Mouse (Mus musculus) lung, postnatal 0 days (tissue): Measurements from ENCODE around the gene Sart1.

ENCODE experiments used
- CTCF ChIP-seq: IDR thresholded peaks from 2 replicates; pipeline ENCODE4 v1.5.1; 2016; ENCODE audit warnings: antibody characterized with exemption, mild to moderate bottlenecking
- EP300 ChIP-seq: IDR thresholded peaks from 2 replicates; pipeline ENCODE4 v1.6.1; 2016; ENCODE audit warnings: antibody characterized with exemption, mild to moderate bottlenecking, control low read depth

- TF ChIP-seq CTCF (no peak), EP300 (no peak)
Measured at GRCm38 (mm10) chr19:5367053-5367359, 21.5 kb downstream of the Sart1 start, which contains the start of gene Banf1.
